Mouse (Mus musculus) kidney, adult 9 months (tissue): ENCODE results near the gene Cpsf6.

Source experiments
- DNase-seq: peaks from one replicate; pipeline ENCODE4 v3.0.0; 2022

The Cpsf6 gene

DNA sequence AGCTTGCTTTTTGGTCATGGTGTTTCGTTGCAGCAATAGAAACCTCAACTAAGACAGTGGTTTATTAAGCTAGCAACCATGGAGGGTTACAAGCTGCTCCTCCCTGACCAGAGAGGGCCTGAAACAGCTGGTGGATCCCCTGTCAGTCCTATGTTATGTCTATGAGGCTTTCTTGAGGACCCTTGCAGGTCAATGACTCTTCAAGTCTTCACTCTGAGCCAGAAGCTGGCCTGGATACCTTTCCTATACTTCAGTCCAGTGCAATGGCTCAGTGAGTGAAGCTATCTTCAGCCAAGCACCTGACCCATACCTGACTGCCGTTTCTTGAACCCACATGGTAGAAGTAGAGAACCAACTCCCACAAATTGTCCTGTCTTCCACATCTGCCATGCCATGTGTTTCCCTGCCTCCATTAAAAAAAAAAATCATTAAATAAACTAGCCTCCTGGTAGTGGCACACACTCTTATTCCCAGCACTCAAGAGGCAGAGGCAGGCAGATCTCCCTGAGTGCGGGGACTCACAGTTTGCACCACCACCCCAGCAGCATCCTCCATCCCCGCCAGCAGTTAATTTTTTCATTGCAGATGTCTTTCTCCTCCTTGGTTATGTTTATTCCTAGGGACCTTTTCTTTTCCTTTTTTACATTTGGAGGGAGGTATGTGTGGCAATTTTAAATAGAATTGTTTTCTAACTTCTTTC is 4.7 kb upstream of the Cpsf6 start:
- DNase-seq: no peak

DNA sequence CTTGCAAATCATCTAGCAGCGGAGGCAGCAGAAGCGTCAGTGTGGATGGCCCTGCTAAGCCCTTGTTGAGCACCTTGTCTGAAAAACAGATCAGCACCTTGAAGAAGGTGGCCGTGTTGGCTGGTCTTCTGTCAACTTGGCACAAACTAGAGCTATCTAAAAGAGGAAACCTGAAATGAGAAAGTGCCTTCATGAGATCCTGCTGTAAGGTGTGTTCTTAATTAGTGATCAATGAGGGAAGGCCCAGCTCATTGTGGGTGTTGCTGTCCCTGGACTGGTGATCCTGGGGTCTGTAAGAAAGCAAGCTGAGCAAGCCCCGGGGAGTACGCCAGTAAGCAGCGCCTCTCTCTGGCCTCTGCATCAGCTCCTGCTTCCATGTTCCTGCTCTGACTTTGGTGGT is 4.1 kb upstream of the Cpsf6 start:
- DNase-seq: no peak

DNA sequence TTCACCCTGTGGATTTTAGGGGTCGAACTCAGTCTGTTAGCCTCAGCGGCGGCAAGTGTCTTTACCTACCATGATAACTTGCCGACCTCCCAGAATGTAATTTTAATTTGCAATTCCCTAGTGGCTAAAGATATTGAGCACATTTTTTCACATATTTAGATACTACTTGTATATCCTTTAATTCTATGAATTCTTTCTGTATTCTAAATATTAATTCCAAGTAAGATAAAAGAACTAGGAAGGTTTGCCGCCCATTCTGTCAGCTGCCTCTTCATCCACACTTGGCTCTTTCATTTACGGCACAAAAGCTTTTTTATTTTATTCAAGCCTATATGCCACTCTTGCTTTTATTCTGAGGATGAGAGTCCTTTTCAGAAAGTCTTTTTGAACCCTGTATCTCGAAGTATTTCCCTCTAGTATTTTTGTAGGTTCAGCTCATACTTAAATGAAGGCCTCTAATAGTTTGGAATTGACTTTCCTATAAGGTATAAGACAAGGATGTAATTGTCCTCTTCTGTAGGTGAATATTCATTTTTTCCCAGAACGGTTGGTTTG is 3.3 kb upstream of the Cpsf6 start:
- no peak for DNase-seq

DNA sequence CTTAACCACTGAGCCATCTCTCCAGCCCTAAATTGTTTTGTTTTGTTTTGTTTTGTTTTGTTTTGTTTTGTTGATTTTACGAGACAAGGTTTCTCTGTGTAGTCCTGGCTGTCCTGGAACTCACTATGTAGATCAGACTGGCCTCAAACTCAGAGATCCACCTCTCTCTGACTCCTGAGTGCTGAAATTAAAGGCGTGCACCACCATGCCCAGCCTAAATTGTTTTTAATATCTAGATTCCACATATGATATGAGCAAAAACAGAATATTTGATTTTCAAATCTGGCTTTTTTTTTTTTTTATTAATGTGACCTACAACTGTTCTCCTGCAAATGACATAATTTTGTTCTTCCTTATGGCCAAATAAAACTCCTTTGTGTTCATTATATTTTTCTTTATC is 2.3 kb upstream of the Cpsf6 start:
- no peak for DNase-seq

DNA sequence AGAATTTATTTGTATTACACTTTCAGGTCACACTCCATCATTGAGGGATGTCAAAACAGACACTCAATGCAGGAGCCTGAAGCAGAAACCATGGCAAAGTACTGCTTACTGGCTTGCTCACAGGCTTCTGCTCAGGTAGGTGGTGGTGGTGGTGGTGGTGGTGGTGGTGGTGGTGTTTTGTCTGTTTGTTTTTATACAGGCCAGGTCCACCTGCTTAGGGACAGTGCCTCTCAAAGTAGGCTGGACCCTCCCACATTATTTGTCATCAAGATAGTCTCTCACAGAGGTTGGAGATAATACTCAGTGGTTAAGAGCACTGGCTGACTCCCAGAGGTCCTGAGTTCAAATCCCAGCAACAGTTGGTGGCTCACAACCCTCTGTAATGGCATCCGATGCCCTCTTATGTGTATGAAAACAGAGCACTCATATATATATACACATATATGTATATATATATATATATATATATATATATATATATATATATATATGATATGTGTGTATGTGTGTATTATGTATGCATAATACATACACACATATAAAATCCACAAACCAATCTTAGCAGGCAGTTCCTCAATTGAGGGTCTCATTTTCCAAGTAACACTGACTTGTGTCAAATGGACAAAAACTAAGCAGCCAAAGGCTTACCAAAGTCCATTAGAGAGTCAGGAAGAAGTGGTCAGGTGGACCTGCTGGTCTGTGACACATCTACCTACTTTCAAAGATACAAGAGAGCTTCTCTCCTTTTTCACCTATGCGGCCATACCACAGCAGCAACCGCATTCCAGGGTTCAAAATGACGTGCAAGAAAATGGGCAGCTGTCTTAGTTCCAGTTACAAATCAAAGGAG is 1.1 kb upstream of the Cpsf6 start:
- DNase-seq: no peak

DNA sequence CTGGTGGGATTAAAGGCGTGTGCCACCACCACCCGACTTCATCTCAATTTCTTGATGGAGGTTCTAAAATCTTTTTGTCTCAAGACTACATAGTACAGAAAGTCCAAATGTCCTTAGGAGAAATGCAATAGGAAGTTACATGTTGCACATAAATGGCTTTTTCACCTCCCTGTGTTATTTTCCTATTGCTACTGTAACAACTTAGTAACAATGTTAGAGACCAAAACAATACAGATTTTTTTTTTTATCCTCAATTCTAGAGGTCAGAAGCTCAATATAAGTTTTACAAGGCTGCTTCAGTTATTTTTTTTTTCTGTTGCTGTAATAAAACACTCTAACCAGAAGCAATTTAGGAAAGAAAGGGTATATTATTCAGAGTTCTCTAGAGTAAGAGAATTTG is 374 bp downstream of the Cpsf6 start:
- no peak for DNase-seq

DNA sequence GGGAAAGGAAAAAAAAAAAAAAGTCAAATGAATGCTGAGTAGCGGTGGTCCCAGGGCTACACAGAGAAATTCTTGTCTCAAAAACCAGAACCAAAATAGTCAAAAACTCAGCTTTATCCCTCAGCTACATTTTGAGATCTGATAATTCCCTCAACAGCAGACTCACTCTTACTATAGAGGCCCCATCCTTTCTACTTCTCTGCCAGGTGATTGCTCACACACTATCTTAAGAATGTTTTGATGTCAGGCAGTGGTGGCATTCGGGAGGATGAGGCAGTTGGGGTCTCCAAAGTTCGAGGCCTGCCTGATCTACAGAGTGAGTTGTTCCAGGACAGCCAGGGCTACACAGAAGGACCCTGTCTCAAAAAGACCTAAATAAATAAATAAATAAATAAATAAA is 1.2 kb downstream of the Cpsf6 start:
- no peak for DNase-seq

DNA sequence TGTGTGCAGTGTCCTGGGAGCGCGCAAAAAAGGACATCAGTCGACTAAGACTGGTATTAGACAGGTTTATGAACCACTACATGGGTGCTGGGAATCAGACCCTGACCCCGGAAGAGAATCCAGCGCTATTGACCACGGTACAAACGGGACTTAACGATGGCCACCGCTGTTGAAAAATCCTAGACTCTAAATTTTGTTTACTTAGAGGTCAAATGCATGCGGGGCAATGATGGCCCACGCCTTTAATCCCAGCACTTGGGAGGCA is 1.6 kb downstream of the Cpsf6 start:
- DNase-seq: no peak

DNA sequence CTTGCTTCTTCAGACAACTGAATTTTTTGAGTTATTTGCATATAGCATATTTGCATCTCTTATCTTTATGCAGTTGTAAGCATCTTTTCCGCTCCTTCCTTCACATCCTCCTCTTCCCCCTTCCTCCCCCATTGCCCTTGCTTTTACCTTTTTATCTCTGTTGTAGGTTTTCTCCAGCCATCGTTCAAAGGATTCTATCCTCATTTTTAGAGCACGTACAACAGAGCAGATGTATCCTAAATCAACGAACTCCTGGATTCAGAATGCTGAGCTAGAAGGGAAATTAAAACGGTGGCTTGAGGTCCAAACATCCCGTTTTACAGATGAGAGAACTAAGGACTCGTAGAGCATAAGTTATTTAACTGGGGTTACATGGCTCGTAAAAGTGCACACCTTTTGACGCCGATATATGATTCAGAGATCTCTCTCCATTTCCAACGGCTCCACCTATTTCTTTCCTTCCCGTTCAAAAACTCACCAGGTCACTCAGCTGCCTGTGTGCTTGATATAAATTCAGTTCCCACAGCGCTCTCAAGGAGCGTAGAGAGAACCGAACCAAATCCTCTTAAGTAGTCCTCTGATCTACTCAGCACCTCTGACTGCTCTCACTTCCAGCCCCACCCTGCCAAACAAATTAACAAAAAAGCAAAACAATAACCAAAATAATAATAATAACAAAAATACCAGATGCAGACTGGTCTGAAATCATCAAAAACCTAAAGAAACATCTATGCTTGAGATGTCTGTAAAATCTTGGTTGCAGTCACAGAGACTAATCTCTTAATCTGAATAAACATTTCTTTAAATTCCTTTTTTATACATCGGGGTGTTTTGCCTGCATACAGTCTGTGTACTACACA is 2.2 kb downstream of the Cpsf6 start:
- no peak for DNase-seq

DNA sequence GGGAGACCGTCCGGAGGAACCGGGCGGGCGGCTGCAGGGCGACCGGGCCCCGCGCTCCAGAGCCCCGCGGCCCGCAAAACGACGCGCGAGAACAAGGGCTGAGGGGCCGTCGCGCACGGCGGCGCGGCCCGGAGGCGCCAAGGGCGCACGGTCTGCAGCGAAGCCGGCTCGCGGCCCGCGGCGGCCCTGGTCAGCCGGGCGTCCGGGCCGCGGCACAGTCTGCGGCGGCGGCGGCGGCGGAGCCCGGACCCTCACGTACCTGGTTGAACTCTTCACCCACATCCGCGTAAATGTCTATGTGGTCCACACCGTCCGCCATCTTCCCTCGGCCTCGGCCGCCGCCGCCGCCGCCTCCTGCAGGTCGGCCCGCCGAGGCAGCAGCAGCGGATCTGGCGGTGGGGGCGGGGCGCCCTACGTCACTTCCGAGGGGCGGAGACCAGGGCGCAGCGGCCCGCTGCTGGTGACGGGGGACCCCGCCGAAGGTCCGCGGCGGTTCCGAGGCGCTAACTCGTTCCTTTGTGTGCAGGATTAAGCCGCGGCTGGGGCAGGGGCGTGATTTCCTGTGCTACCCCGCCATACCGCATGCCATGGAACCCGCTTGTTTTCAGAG is 3.1 kb downstream of the Cpsf6 start:
- peak; percentile 92 for DNase-seq

DNA sequence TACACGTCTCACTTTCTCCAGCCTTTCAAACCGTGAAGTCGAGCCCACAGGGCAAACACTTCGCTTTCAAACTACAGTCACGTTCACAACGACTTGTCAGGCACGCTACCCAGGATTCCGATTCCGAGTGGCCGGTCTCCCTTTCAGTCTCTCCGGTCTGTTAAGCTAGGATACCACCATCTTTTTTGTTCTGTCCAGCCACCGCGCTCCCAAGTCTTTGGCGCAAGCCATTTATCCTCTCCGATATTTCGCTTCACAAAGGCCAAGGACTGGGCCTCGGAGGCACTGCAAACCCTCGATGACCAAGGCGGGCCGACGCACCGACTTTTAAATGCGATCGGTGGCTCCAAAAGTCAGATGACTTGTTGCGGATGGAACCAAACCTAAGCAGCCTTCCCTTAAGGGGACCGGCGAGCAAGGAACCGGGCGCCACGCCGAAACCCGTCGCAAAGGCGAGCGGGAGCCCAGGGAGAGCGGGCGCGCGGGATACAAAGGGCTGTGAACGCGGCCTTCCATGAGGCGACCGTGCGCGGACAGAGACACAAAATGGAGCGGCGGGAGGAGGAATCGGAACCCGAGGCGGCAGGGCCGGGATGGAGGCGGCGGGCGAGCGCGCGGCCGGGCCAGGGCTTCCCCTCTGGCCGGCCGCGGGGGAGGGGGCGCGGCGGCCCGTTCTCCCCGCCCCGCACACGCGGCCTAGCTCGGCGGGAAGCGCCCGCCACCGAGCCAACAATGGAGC is 3.8 kb downstream of the Cpsf6 start:
- peak; percentile 48 for DNase-seq

DNA sequence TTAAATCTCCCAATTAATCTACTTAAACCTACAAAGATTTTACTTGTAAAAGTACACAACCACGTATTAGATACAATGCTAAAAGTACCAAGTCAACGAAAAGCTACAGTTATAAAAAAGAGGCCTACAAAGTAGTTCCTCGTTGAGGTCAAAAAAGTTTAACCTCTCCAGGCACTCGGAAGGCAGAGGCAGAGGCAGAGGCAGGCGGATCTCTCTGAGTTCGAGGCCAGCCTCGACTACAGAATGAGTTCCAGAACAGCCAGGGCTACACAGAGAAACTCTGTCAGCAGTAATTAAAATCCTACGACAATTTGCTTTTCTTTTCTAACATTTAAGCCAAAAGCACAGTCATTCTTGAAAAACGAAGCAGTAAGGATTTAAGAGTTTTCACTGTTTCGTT is 4.7 kb downstream of the Cpsf6 start:
- no peak for DNase-seq

DNA sequence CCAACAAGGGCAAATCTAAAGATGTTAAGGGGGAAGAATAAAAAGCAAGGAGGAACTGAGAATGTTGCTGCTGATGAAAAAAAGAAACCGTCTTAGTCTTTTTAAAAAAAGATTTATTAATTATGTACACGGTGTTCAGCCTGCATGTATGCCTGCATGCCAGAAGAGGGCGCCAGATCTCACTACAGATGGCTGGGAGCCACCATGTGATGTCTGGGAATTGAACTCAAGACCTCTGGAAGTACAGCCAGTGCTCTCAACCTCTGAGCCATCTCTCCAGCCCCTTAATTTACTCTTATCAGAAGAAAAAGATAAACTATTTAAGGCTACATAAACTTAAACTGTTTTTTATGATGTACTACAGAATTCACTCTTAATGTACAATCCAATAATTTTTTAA is 16.7 kb downstream of the Cpsf6 start:
- DNase-seq: peak; percentile 53

DNA sequence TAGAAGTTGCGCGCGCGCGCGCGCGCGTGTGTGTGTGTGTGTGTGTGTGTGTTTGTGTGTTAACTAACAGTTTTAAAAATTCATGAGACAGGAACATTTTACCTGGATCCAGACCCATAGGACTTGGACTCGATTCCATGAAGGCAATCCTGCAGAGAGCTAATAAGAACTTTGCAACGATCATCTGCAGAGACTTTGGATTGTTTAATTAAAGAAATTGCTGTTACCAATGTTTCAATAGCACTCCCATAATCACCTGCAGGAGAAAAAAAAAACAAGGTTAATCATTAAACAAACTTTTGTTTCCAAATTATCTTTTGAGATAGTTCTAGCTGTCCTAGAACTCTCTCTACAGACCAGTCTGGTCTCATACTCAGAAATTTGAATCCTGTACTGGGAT is 20.9 kb downstream of the Cpsf6 start:
- no peak for DNase-seq

DNA sequence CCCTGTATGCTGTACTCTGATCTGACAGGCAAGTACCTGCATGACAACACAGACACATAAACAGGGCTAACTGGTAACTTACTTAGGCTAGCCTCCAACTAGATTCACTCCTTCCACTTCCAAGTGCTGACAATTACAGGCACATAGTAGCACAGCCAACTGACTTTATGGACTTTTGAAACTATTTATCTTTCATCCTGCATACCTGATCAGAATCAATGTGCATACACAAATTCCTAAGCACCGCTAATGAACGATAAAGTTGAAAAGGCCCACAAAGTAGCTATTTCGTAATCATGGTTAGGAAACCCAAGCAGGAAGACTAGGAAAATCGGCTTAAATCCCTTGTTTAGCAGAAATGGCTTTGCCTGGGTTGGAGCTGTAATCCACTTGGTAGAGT is 36.8 kb downstream of the Cpsf6 start:
- DNase-seq: no peak

DNA sequence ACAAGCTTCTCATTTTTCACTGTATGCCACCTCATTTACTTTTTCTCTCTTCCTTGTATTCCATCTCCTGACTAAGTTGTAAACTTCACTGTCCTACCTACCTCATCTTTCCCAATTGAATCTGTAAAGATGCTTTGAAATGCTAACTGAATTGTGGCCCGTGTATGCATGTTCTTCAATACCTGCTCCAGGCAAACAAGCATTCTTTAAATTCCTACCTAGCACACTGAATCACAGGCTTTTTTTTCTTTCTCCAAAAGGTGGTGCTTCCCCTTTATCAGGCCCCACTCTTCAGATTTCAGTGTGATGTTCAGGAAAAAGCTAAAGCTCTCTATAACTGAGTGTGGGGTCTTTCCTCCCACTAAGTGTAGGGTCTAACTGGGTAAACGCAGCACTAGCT is 37.4 kb downstream of the Cpsf6 start:
- DNase-seq: no peak

DNA sequence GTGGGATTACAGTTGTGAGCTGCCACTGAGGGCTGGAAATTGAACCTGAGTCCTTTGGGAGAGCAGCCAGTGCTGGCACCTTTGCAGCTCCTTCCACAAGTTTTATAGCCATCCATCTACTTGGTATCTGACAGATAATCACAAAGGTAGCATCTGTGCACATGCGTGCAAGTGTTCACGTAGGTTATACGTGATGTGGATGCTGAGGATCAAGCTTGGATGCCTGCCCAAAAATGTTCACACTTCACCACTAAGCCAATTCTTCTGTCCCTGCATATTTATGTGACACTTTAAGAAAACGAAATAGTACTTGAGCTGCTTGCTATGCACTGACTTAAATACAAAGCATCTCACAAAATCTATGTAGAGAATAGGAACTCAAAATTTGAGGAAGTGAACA is 38.8 kb downstream of the Cpsf6 start:
- DNase-seq: no peak

DNA sequence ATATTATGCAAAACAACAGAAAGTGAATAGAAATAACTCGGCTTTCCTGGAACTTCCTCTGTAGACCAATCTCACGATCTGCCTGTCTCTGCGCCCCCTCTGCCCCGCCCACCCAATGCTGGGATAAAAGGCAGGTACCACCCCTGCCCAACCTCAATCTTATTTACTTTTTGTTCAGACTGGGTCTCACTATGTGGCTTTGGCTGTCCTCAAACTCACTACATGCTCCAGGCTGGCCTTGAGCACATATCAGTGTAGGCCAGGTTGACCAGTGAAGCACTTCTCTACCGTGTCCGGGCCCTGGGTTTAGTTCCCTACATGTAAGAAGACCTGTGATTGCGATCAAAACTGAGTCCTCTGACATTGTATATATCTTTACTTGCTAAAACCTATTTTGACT is 40.6 kb downstream of the Cpsf6 start:
- DNase-seq: no peak

DNA sequence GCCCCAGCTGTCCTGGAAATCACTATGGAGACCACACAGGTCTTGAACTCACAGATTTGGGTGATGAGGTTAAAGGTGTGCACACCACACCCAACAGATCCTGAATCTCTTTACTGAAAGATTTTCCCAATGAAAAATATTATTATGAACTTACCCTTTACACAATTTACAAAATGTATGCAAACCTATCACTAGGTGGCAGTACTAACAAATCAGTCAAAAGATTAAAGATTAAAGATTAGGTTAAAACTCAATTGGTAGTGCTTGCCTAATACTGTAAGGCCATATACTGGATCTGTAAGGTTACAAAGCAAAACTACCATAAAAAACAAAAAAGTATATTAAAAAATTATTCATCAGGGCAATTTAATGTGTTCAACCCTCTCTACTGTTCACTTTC is 41.9 kb downstream of the Cpsf6 start:
- DNase-seq: no peak

DNA sequence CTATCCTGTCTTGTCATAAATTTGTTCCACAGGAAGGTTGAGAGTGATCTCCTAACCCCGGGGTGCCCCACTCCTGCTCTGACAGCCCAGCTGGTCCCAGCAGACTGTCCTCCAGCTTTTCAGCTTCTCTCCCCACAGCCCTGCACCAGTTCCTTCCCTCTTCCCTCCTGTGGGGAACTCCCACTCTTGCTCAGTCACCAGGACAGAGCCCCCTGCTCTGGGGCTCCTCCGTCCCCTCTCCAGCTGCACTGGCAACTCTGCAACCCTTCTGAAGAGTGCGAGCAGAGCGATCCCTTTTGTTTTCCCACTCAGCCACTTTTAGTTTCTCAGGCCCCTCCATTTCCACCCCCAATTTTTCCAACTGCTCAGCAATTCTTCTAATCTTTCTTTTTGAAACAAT is 44.2 kb downstream of the Cpsf6 start:
- DNase-seq: no peak

DNA sequence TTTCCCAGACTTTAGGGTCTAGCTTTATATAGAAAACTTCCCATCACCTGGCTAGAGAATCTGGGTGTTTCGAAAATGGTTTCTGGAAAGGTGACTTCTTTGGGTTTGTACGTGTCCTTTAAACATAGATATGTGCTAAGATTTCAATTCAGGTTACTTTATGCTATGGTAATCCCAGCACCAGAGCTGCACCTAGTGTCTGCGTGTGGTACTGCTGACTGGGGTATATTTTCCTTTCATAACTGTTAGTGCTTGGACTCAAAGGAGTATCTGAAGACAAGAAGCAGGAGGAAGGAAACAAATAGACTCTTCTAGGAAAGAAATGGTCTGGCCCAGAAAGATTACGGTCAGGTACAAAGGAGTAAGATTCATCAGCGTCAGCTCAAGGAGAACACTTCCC is 49.3 kb downstream of the Cpsf6 start:
- DNase-seq: peak; percentile 24

DNA sequence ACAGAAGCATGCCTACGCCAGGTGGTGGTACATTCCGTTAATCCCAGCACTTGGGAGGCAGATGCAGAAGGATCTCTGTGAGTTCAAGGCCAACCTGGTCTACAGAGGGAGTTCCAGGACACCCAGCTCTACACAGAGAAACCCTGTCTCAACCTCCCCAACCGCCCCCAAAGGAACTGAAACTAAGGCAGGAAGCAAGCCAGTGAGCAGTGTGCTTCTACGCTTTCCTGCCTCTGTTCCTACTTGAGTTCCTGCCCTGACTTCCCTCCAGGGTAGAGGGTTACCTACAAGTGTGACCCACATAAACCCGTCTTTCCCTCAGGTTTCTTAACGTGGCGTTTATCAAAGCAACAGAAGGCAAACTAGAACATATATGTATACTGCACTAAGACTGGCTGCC is 56.0 kb downstream of the Cpsf6 start:
- no peak for DNase-seq

DNA sequence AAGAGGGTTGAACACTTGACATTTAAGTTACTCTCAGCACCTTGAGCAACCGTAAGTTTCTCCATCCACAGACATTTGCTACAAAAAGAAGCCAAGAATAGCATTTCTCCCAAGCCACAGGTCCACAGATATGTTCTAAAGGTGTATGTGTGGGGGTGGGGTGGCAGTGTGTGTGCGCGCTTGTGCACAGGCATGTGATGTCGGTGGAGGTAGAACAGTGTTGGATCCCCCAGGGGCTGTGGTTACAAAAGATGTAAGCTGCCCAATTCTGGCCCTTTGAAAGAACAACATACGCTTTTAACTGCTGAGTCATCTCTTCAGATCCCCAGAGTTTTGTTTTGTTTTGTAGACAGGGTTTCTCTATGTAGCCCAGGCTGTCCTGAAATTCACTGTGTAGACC is 57.2 kb downstream of the Cpsf6 start:
- DNase-seq: no peak
